Mouse (Mus musculus): ENCODE measurements at regions not wholly inside any gene's neighbourhood (a gene's known extent, or its start where the extent isn't known, plus 50 kb on each side); places are given as distances from the start of the nearest gene placed in this dataset.

DNA sequence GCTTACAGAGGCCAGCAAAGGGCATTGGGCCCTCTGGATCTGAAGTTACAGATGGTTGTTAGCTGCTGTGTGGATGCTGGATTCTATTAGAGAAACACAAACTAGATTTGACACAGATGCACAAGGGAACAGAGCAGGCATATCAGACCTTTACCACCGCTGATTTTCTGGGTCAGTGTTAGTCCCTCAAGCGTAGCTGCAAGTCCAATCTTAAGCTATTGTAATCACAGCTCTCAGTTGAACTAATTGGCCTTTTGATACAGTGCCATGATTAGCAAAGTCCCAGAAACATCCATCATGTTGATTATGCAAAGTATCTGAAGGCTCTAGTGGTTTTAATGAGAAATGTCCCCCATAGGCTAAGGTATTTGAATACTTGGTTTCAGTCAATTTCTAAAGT lies 54.2 kb upstream of the Plppr5 start:
- DNase-seq (ENCODE audit: low spot score in 2 of 2) = no peak

DNA sequence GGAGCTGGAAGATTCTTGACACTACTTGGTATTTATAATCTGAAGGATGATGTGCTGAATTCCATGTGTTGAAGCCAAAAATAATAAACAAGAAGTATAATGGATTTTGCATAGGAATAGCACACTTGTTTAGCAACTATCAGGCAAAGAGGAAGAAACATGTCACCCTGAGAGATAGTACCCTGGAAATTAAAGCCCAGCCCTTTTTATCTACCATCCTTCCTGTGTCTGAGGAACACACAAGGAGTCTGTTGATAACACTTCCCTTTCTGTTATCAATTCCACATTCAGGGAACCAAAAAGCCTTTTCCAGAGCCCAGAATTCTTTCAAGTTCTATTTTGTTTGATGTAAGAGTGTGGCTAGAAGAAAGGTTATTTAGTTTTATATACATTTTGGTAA lies 66.5 kb upstream of the Plppr5 start:
- DNase-seq (ENCODE audit: low spot score in 2 of 2) = no peak

DNA sequence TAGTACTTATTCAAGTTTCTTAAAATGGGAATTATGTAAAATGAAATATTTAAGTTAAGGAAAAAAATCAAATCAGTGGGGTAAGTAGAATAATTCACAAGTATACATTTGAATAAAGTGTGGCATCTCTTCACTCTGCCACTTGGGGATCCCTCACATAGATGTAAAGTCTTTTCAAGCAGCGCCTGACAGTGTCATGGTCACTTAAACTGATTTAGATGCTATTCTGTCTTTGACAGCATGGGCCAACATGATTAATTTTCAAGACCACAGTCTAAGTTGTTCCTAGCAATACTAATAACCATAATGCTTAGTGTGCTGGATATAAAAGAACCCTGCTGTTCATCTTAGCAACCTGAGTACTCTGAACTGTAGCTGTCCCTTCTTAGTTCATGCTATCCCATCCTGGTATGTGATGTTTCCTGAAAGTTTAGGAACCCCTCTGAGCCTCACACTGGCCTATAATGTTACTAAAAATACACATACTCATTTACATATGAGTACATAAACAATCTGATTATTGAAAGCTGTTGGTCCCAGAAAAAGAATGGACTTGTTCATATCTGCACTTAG lies 68.4 kb upstream of the Plppr5 start:
- no peak for DNase-seq (ENCODE audit: low spot score in 2 of 2)

DNA sequence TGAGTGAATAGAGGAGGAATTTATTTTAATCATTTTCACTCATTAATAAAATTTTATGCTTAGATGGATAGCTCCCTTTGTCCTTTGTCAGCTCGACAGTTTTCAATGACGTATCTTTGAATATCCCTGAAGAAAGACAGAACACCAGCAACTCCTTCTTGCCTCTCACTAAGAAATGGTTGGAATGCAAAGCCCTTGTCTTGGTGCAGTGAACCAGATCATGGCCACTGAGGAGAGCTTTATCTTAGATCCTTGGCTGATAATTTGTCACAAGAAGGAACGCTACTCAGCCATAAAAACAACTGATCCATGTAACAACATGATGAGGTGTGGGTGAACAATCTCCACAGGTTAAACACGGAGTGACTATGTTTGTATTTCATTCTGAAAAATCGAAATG lies 73.5 kb upstream of the Plppr5 start:
- DNase-seq (ENCODE audit: low spot score in 2 of 2) = no peak

DNA sequence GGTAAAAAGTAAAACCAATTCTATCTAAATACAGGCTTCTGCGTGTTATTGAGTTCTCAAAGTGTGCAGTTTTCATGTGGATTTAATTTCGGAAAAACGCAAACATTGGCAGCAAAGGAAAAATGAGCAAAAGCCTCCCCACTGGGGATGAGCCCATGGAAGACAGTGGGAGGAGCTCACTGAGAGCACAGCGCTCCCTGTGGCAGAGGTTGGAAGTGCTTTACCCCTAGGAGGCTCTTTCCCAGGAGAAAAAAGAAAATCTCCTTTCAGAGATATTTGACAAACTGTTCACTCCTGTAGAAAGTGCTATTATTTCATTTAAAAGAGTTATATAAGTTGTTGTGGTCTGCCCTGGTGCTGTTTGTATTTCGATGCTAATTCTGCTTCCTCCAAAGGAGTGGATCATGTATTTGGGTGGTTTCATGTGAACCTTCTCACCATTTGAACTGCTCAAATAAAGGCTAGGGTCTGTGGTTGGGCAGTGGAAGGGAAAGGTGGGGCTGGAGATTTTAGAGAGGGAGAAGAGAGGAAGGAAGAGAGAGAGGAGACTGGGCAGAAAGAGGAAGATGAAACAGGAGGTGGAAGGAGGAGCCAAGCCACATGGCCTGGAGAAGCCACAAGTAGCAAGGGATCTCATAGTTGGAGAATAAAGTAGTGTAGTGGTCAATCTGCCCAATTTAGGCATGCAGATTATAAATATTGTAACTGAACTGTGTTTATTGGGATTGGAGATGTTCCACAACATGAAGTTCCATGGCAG lies 76.3 kb upstream of the Plppr5 start:
- DNase-seq (ENCODE audit: low spot score in 2 of 2) = no peak

DNA sequence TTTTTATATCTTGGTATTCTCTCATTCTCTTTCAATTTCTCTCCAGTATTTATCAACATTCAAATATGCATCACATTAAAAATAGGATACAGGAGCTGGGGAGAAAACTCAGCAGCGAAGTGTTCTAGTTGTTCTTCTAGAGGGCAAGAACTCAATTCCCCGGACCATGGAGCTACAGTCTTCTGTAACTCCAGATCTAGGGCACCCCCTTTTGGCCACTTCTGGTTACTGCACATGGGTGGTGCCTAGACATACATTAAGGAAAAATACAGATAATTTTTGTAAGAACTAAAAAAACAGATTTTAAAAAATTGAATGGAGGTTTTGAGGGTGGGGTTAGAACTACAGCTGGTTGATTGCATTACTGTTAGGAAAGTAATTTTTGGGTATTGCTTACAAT lies 80.5 kb upstream of the Plppr5 start:
- peak in 1 of 2 experiments; percentile 44 for DNase-seq (ENCODE audit: low spot score in 2 of 2)

DNA sequence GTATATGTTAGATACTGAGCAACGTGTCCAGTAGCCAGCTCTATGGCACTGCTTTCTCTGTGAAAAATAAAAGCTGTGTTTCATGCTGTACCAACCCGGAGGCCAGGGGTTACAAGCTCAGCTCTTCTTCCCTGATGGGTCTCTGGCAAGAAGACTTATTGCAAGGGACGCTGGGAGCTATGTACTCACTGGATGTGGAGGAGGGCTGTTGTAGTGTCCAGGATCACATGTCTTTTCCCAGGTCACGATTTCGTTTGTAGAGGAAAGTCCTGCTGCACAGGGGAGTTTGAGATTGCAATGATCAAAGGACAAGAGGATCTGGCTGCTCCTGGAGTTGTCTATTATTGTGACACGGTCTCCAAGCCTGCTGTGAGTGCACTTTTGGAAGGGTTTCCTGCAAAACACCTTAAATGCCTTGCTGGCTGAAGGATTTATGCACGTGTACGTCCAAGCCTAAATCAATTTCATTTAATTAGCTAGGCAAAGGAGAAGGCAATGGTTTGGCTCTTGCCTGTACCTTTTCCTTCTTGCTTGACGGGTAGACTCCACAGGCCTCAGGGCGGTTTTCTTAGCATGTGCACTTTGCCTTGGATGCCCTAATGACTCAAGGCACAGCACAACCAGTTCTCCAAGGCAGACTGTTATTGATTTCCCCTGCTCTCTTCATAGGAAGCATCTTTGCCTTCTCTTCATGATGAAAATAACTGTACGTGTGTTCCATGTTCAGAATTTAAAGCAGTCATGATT lies 87.2 kb upstream of the Plppr5 start:
- no peak for DNase-seq (ENCODE audit: low spot score in 2 of 2)

DNA sequence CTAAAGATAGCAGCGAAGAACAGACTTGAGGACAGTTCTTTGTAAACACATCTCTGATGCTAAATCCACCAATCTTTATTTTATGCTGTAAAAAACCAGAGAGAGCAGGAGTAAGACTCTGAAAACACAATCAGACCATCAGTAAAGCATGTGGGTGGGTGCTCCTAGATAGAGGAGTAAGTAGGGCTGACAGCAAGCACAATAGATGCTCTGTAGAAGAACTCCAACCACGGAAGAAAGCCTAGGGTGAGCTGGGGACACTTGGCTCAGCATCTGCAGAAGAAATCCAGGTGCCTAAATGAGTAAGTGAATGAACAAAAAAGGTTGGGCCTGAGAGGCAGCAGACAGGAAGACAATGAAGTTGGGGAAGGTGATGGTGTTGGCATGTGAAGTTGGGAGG lies 88.3 kb upstream of the Plppr5 start:
- peak in 1 of 2 experiments; percentile 14 for DNase-seq (ENCODE audit: low spot score in 2 of 2)

DNA sequence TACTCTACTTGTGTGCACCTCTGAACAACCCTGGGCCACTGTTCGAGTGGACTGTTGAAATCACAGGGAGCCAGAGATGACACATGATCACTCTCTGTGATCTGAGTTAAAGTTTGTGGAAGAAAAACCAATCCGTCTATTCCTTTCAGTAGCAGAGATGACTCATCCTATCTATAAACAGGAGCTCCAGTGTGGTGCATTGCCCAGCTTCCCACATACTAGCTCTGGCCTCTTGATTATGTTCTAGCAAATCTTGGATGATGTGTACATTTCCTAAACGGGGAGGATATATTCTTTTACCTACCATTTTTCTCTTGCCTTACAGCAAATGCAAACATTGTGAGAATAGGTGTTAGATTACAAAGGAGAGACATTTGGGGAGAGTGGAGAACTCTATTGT lies 94.5 kb upstream of the Plppr5 start:
- DNase-seq (ENCODE audit: low spot score in 2 of 2) = peak in 1 of 2 experiments; percentile 23

DNA sequence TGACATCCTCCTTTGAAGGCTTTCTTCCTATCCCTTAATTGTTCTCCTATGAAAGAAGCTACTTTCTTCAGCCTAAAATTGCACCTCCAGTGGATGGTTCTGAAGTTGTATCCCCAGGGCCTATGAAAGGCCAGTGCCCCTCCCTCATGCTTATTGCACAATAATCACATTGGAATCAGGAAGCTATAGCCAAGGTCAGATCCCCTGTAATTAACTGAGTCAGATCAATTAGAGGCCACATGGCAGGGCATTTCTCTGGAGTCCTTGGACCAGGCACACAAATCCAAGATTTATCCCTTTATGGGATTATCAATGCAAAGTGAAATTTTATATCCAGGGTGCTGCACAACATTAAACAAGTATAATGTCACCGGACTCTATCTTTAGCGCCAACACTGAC lies 98.8 kb upstream of the Plppr4 start:
- DNase-seq (ENCODE audit: low spot score in 2 of 2) = no peak

DNA sequence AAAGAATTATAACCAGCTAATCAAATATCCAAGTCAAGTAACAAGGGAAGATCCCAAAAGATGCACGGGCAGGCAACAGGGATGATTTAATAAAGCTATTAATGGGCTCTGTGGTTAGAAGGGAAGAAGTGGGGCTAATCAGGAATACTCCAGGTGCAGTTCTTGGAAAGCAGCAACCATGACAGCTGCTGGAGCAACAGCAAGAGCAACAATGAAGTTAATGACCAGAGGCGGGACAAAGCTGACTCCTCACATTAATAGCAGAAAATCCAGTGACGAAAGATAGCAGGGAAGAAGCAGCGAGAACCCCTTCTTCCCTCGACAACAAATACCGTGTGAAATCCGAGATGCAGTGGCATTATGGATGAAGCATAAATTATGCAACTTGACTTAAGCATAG lies 89.9 kb upstream of the Plppr4 start:
- no peak for DNase-seq (ENCODE audit: low spot score in 2 of 2)

DNA sequence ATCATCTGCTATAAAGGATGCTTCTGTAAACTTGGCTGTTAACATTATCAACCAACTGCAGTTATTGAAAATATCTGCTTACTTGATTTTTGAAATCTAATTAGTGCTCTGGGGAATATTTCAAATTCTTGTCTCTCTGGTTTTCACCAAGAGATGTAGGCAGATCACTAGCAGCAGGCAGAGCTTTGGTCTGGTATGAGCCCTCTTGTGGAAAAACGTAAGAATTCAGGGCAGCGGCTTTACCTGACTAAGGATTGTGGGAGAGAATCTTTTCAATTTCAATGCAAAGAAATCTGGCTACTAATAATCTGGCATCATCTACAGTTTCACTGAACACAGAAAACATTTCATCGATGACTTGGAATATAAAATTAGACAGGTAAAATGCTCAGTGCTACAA lies 81.2 kb upstream of the Plppr4 start:
- peak in 1 of 2 experiments; percentile 6 for DNase-seq (ENCODE audit: low spot score in 2 of 2)

DNA sequence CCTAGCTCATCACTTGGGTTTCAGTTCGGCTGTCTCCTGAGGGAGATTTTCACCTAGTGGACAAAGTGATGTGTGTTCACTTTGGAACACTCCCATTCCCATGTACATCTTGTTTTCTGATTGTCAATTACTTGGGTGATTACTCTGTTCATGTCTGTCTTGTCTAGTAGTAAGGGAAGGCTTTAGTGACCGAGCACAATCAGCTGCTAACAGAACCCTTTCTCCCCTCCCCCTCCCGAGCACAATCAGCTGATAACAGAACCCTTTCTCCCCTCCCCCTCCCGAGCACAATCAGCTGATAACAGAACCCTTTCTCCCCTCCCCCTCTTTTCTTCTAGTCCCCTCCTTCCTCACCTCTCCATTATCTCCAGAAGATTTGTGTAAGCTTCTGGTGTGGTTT lies 79.6 kb upstream of the Plppr4 start:
- no peak for DNase-seq (ENCODE audit: low spot score in 2 of 2)

DNA sequence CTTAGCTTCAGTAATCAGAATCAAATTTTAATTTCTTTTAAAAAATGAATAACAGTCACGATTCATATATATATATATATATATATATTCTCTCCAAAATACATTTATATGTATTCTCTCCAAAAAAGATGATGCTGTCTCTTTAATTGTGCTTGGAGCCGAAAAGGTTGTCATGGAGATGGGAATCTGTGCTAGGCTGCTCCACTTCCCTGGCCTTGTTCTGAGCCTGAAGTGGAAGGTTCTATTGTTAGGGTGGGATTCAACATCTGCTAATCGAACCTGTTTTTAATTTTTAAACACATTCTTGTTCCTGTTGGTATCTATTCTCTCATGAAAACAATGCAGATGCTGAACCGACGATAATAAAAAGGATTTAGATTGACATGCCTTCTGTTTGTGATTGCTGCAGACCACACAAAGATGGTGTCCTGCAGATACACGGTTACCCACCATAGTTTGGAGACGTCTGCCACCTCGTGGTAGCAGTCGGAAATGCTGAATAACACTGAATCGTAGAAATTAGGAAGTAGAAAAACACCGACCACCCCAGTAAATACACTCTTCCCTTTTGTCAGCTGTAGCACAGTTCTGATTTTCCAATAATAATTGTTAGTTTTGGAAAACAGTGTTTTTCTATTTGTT lies 77.9 kb upstream of the Plppr4 start:
- peak in 1 of 2 experiments; percentile 88 for DNase-seq (ENCODE audit: low spot score in 2 of 2)

DNA sequence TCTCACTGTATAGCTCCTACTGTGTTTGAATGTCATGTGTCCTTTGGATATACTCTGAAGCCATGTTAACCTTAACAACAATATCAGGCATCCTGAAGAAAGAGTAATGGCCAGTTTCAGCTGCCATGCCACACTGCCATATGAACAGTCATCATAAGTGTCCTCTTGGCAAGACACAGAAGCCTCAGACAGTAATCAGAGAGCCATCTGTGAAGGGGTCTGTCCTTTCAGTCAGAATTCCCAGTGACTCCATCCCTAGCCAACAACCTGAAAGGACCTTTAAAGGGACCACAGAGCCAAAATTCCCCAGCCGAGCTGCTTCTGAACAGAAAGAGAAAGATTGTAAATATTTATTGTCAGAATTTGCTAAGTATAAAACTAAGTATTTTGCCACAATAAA lies 63.9 kb upstream of the Plppr4 start:
- DNase-seq (ENCODE audit: low spot score in 2 of 2) = no peak

DNA sequence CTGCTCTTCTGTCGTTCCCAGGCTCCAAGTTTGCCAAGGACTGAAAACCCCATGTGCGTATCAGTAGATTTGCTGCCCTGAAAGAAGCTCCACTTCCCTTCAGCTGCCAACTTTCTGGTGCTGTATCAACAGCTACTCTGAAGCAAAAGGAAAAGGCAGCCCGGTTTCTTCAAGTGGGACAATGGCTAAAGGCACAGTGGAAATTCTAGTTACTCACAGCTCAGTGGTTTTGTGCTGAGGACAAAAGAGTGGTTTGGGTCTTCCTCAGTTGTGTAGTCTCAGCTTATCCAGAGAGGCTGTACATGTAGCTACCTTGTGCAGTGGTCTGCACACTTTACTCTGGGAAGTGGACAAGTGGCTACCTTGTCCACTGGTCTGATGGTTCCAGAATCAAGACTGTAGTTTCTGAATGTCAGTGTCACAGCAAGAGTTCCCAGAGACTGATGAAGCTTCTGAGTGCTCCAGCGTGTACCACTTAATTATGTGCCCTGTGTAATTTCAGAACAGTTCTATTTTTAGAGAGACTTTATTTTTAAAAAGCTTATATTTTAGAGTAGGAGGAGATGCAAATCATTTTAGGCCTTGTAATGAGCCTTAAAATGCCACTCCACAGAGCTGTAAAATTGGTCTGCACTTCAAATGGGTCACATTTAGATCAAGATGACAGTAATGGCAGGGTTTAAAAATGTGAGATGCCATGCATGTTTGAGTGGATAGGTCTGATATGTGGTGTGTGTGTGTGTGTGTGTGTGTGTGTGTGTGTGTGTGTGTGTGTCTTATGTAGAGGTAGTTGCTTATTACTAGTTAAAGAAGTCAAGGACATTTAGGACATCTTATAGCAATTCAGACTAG lies 52.4 kb upstream of the Plppr4 start:
- peak in 1 of 2 experiments; percentile 18 for DNase-seq (ENCODE audit: low spot score in 2 of 2)

Measured in left cerebral cortex, adult 9 months (tissue).